Mouse (Mus musculus): ENCODE data around the gene Smad9.
A peak's percentile ranks its signal among the peaks of the same experiment; 100 is the strongest.

Smad9 gene

GRCm38 (mm10) chr3:54755145-54756041 lies at the start of gene Smad9:
TSS of gene Smad9 (plus strand) at chr3:54755582.
- DNase-seq, result peak; percentile 75

GRCm38 (mm10) chr3:54708972-54709371 lies 46.4 kb upstream of the Smad9 start:
- no peak for DNase-seq

- no peak for DNase-seq
These were observed 41.1 kb upstream of the Smad9 start, which contains the start of gene Gm21958 for GRCm38 (mm10) chr3:54714253-54714652. TSS of gene Gm21958 (minus strand) at chr3:54714353.

- DNase-seq, result no peak
These were observed 39.9 kb upstream of the Smad9 start for GRCm38 (mm10) chr3:54715461-54715860.

- DNase-seq, result no peak
These were observed 38.0 kb upstream of the Smad9 start for GRCm38 (mm10) chr3:54717348-54717747.

- peak; percentile 2 for DNase-seq
These were observed 36.4 kb upstream of the Smad9 start for GRCm38 (mm10) chr3:54718947-54719346.

GRCm38 (mm10) chr3:54723741-54724500 lies 31.5 kb upstream of the Smad9 start:
- no peak for DNase-seq

GRCm38 (mm10) chr3:54725344-54725743 lies 30.0 kb upstream of the Smad9 start:
- DNase-seq, result no peak

- DNase-seq, result no peak
These were observed 27.8 kb upstream of the Smad9 start for GRCm38 (mm10) chr3:54727588-54727987.

- DNase-seq, result no peak
These were observed 27.3 kb upstream of the Smad9 start for GRCm38 (mm10) chr3:54728100-54728499.

GRCm38 (mm10) chr3:54731626-54732150 lies 23.7 kb upstream of the Smad9 start:
- DNase-seq, result no peak

GRCm38 (mm10) chr3:54732371-54732770 lies 23.0 kb upstream of the Smad9 start:
- no peak for DNase-seq

- DNase-seq, result peak; percentile 91
These were observed 20.8 kb upstream of the Smad9 start for GRCm38 (mm10) chr3:54734411-54735246.

GRCm38 (mm10) chr3:54735247-54736046 lies 19.9 kb upstream of the Smad9 start, which contains the start of the genes Exosc8 and Alg5:
TSS of gene Exosc8 (minus strand) at chr3:54735393.
TSS of gene Alg5 (plus strand) at chr3:54735539.
- DNase-seq, result peak; percentile 88

GRCm38 (mm10) chr3:54736101-54736927 lies 19.1 kb upstream of the Smad9 start:
- DNase-seq, result peak; percentile 25

- no peak for DNase-seq
These were observed 18.1 kb upstream of the Smad9 start for GRCm38 (mm10) chr3:54737317-54737716.

- no peak for DNase-seq
These were observed 13.4 kb upstream of the Smad9 start for GRCm38 (mm10) chr3:54741965-54742364.

GRCm38 (mm10) chr3:54745799-54746198 lies 9.6 kb upstream of the Smad9 start:
- DNase-seq, result peak; percentile 49

- DNase-seq, result no peak
These were observed 2.0 kb upstream of the Smad9 start for GRCm38 (mm10) chr3:54753411-54753810.

GRCm38 (mm10) chr3:54756058-54756457 lies 676 bp downstream of the Smad9 start:
- DNase-seq, result peak; percentile 49

GRCm38 (mm10) chr3:54757446-54757845 lies 2.1 kb downstream of the Smad9 start:
- no peak for DNase-seq

Measured in embryo, embryonic 11 days (tissue).